Comparison of ENCODE assay signal across 21 mouse cellular contexts in the genomic region with DNA sequence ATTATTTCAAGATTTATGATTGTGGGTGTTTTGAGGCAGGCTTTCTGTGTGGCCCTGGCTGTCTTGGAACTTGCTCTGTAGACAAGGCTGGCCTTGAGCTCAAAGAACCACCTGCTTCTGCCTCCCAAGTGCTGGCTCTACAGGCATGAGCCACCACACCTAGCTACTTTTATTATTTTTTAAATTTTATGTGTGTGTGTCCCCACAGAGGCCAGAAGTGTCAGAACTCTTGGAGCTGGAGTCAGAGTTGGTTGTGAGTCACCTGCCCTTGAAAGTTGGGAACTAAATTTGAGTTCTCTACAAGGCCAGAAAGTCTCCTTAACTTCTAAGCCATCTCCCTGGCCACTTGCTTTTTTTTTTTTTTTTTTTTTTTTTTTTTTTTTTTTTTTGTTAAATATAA. TPM values are rescaled to one million over a fixed set of nuclear protein-coding genes. Genes with fewer than 3 reads are reported as not detected.
DNase-seq lines count a peak whose midpoint lies in the region; TF ChIP-seq lines count a peak whose summit lies in the region.
"Had no signal": no experiment of that assay in that cellular context is flagged by ENCODE, and none has a peak within 500 bp of the region (broad histone marks: within the 10 kb centered on the region; RNA-seq: fewer than 3 reads in every experiment).

No protein-coding gene starts in this region.

- no peak for TF ChIP-seq RAD21 in MEL (IDR thresholded peaks at IDR 0.05; ENCODE audit: low read depth, low read length)

- H3K9me3 ChIP-seq in MEL (replicated peaks; ENCODE audit: insufficient read depth, low read length), result no peaks in the 10 kb centered on the region
- H3K9me3 ChIP-seq: embryonic facial prominence, embryonic 10.5 days; embryonic facial prominence, embryonic 13.5 days; forebrain, embryonic 12.5 days; forebrain, embryonic 15.5 days; hindbrain, embryonic 12.5 days; hindbrain, embryonic 15.5 days had no signal

- no peaks in the 10 kb centered on the region for H3K4me1 ChIP-seq in MEL (ENCODE audit: control insufficient read depth in 1 of 2, insufficient read depth in 2 of 2, low read length in 2 of 2)
- H3K4me1 ChIP-seq: embryonic facial prominence, embryonic 10.5 days; embryonic facial prominence, embryonic 13.5 days; forebrain, embryonic 12.5 days; forebrain, embryonic 15.5 days; hindbrain, embryonic 12.5 days; hindbrain, embryonic 15.5 days had no signal

- no peaks in the 10 kb centered on the region for H3K79me2 ChIP-seq in MEL (ENCODE audit: control insufficient read depth, insufficient read depth, low read length, poor library complexity)

- H3K27me3 ChIP-seq in MEL (ENCODE audit: control insufficient read depth in 1 of 2, insufficient read depth in 2 of 2, low read length in 2 of 2), result no peaks in the 10 kb centered on the region
- H3K27me3 ChIP-seq: embryonic facial prominence, embryonic 13.5 days; forebrain, embryonic 12.5 days; forebrain, embryonic 15.5 days; hindbrain, embryonic 12.5 days; hindbrain, embryonic 15.5 days; Patski had no signal

- H3K36me3 ChIP-seq in MEL (ENCODE audit: control insufficient read depth in 1 of 2, insufficient read depth in 2 of 2, low read length in 2 of 2), result peaks cover 3 to 59% of the 10 kb centered on the region in 2 experiments; a peak in 3 of 4 replicates

- no peak for TF ChIP-seq CTCF in MEL (IDR thresholded peaks at IDR 0.05 in 2 of 3, conservative IDR thresholded peaks at IDR 0.05 in 1 of 3; ENCODE audit: control insufficient read depth in 1 of 3, insufficient read depth in 1 of 3, low read depth in 2 of 3, low read length in 3 of 3, poor library complexity in 1 of 3, severe bottlenecking in 1 of 3)

- H3K9ac ChIP-seq in MEL (ENCODE audit: control insufficient read depth, low read depth, low read length, poor library complexity, severe bottlenecking), result no peak overlapping the region
- H3K9ac ChIP-seq: embryonic facial prominence, embryonic 13.5 days; forebrain, embryonic 12.5 days; forebrain, embryonic 15.5 days; hindbrain, embryonic 12.5 days; hindbrain, embryonic 15.5 days had no signal

- no peak overlapping the region for H3K27ac ChIP-seq in MEL (ENCODE audit: control insufficient read depth, low read depth, low read length)
- H3K27ac ChIP-seq: embryonic facial prominence, embryonic 10.5 days; embryonic facial prominence, embryonic 13.5 days; forebrain, embryonic 12.5 days; forebrain, embryonic 15.5 days; heart, adult 2 months; hindbrain, embryonic 12.5 days; hindbrain, embryonic 15.5 days had no signal

- no peak overlapping the region for H3K4me3 ChIP-seq in MEL (ENCODE audit: control insufficient read depth in 1 of 2, insufficient read depth in 1 of 2, low read depth in 2 of 2, low read length in 2 of 2)
- H3K4me3 ChIP-seq: embryonic facial prominence, embryonic 10.5 days; embryonic facial prominence, embryonic 13.5 days; erythroblast, embryonic 14.5 days; forebrain, embryonic 12.5 days; forebrain, embryonic 15.5 days; heart, adult 2 months; hindbrain, embryonic 12.5 days; hindbrain, embryonic 15.5 days had no signal

- no peak for TF ChIP-seq EP300 in MEL (IDR thresholded peaks at IDR 0.05; ENCODE audit: low read depth in 1 of 2, low read length in 2 of 2)

- no peak for TF ChIP-seq POLR2A in MEL (IDR thresholded peaks at IDR 0.05; ENCODE audit: control insufficient read depth in 1 of 2, insufficient read depth in 1 of 2, low read depth in 1 of 2, low read length in 2 of 2, poor library complexity in 1 of 2)

- peak; percentile 67 to 85 for DNase-seq in adrenal gland, adult (ENCODE audit: inconsistent age in 2 of 2, low spot score in 1 of 2)
- no peak for DNase-seq in adrenal gland, adult 18-20 months (ENCODE audit: low spot score in 2 of 2)
- DNase-seq in MEL (ENCODE audit: low read depth, low spot score), result no peak
- DNase-seq in adrenal gland, postnatal 14 days, result peak; percentile 28
- no peak for DNase-seq in cerebellum, postnatal 36 days
- DNase-seq in embryo, embryonic 10.5 days (ENCODE audit: low spot score), result no peak
- DNase-seq: cerebellum, adult 18-20 months; cerebellum, adult 9-10 months; cerebellum, postnatal 14 days; embryo, embryonic 11 days; gastrocnemius, postnatal 25 days; heart, adult 2 months; kidney, adult 2 months had no signal

TF ChIP-seq in MEL, 35 proteins besides CTCF, POLR2A, EP300 and RAD21:
- TF ChIP-seq ZNF384 (IDR thresholded peaks at IDR 0.05; ENCODE audit: low read depth, low read length) (peak; percentile 53; the same call in 1 of the 2 replicates), MEF2A (IDR thresholded peaks at IDR 0.05; ENCODE audit: extremely low read depth, insufficient replicate concordance, low read depth, low read length, poor library complexity, severe bottlenecking) (no peak), JUND (IDR thresholded peaks at IDR 0.05; ENCODE audit: low read depth, low read length) (no peak)

RNA-seq across cellular contexts. Expression of gene Ulk2, which starts 25.0 kb away (rescaled TPM):
- total RNA-seq in adrenal gland, adult 18-20 months (2021), result 10 to 100 TPM; 28.3 to 33.8 TPM
- 7.2 and 9.4 TPM in 2 replicates for total RNA-seq in MEL (2012; rRNA removed)
- polyA plus RNA-seq in MEL (2012; ENCODE audit: insufficient read depth in 1 of 2, insufficient read length in 2 of 2, low read depth in 1 of 2, low replicate concordance in 2 of 2, missing spikeins in 1 of 2), result 10 to 100 TPM in 1 of 2 experiments, not detected in 1; 10.3 TPM
- 39.1 and 40.8 TPM in 2 replicates for total RNA-seq in adrenal gland, postnatal 14 days (2021)

RNA-seq across cellular contexts. Expression of gene Akap10, which starts 50.1 kb away (rescaled TPM):
- total RNA-seq in adrenal gland, adult 18-20 months (2021), result 10 to 100 TPM; 25.3 to 26.0 TPM
- 20.1 and 21.7 TPM in 2 replicates for total RNA-seq in MEL (2012; rRNA removed)
- 10 to 100 TPM in 1 of 2 experiments, not detected in 1; 17.7 TPM for polyA plus RNA-seq in MEL (2012; ENCODE audit: insufficient read depth in 1 of 2, insufficient read length in 2 of 2, low read depth in 1 of 2, low replicate concordance in 2 of 2, missing spikeins in 1 of 2)
- 23.7 and 27.1 TPM in 2 replicates for total RNA-seq in adrenal gland, postnatal 14 days (2021)

Comparison
In these comparisons a context has a peak if more than half of its experiments do, and no peak if none do; other contexts are left out.
1. DNase-seq: peak in adrenal gland, adult (2 of 2) and adrenal gland, postnatal 14 days (single experiment); none in adrenal gland, adult 18-20 months (0 of 2), MEL (single experiment), cerebellum, postnatal 36 days (0 of 2) and embryo, embryonic 10.5 days (single experiment).